Mouse (Mus musculus) splenic B cell, adult 2 months (primary cell): Measurements from ENCODE around the gene Olfr145.
A peak's percentile ranks its signal among the peaks of the same experiment; 100 is the strongest.

ENCODE experiments used
- DNase-seq: peaks from one replicate; pipeline ENCODE4 v3.0.0-alpha.2; 2011; ENCODE audit warnings: low read depth, low spot score
- H3K27me3 ChIP-seq: 2 replicates; pipeline ENCODE4 v1.6.1; 2012; ENCODE audit warnings: mild to moderate bottlenecking, low read length, moderate library complexity, mixed read lengths; ENCODE audit not compliant: control insufficient read depth, poor library complexity, insufficient read depth, severe bottlenecking
- H3K36me3 ChIP-seq: 2 replicates; pipeline ENCODE4 v1.6.1; 2012; ENCODE audit warnings: mild to moderate bottlenecking, low read length, moderate library complexity, mixed read lengths; ENCODE audit not compliant: control insufficient read depth, poor library complexity, insufficient read depth, severe bottlenecking

The Olfr145 gene

GRCm38 (mm10) chr9:37896661-37897060, at the start of gene Olfr145:
Gene Olfr145 (plus strand): TSS chr9:37896724.
- DNase-seq: no peak
- Histone ChIP-seq H3K36me3 (no peaks in the 10 kb centered on the region), H3K27me3 (no peaks in the 10 kb centered on the region)

GRCm38 (mm10) chr9:37849267-37849666, 47.3 kb upstream of the Olfr145 start:
- no peak for DNase-seq
- Histone ChIP-seq H3K36me3 (no peaks in the 10 kb centered on the region), H3K27me3 (no peaks in the 10 kb centered on the region)

- no peak for DNase-seq
- H3K27me3 ChIP-seq: no peaks in the 10 kb centered on the region
- H3K36me3 ChIP-seq: no peaks in the 10 kb centered on the region
These were observed 42.6 kb upstream of the Olfr145 start, which contains the start of gene Olfr877 for GRCm38 (mm10) chr9:37853969-37854368. Gene Olfr877 (plus strand): TSS chr9:37854269.

- H3K27me3 ChIP-seq: no peaks in the 10 kb centered on the region
- no peaks in the 10 kb centered on the region for H3K36me3 ChIP-seq
- no peak for DNase-seq
These were observed 33.2 kb upstream of the Olfr145 start for GRCm38 (mm10) chr9:37863325-37863724.

GRCm38 (mm10) chr9:37870246-37870645, 26.3 kb upstream of the Olfr145 start:
- H3K36me3 ChIP-seq: no peaks in the 10 kb centered on the region
- H3K27me3 ChIP-seq: no peaks in the 10 kb centered on the region
- no peak for DNase-seq

- Histone ChIP-seq H3K27me3 (no peaks in the 10 kb centered on the region), H3K36me3 (no peaks in the 10 kb centered on the region)
- no peak for DNase-seq
These were observed 25.4 kb upstream of the Olfr145 start for GRCm38 (mm10) chr9:37871097-37871496.

GRCm38 (mm10) chr9:37871536-37871935, 25.0 kb upstream of the Olfr145 start:
- no peak for DNase-seq
- Histone ChIP-seq H3K27me3 (no peaks in the 10 kb centered on the region), H3K36me3 (no peaks in the 10 kb centered on the region)

- Histone ChIP-seq H3K27me3 (no peaks in the 10 kb centered on the region), H3K36me3 (no peaks in the 10 kb centered on the region)
- DNase-seq: no peak
These were observed 5.6 kb upstream of the Olfr145 start for GRCm38 (mm10) chr9:37890960-37891359.

GRCm38 (mm10) chr9:37905555-37905954, 9.0 kb downstream of the Olfr145 start:
- no peaks in the 10 kb centered on the region for H3K36me3 ChIP-seq
- no peaks in the 10 kb centered on the region for H3K27me3 ChIP-seq
- DNase-seq: no peak

- no peaks in the 10 kb centered on the region for H3K27me3 ChIP-seq
- no peak for DNase-seq
- no peaks in the 10 kb centered on the region for H3K36me3 ChIP-seq
These were observed 21.0 kb downstream of the Olfr145 start, which contains the start of gene Olfr878 for GRCm38 (mm10) chr9:37917540-37917939. Gene Olfr878 (plus strand): TSS chr9:37917840.

- no peak for DNase-seq
- Histone ChIP-seq H3K27me3 (no peaks in the 10 kb centered on the region), H3K36me3 (no peaks in the 10 kb centered on the region)
These were observed 21.5 kb downstream of the Olfr145 start for GRCm38 (mm10) chr9:37918018-37918417.

- DNase-seq: no peak
- Histone ChIP-seq H3K27me3 (no peaks in the 10 kb centered on the region), H3K36me3 (no peaks in the 10 kb centered on the region)
These were observed 27.7 kb downstream of the Olfr145 start for GRCm38 (mm10) chr9:37924194-37924593.

- DNase-seq: no peak
- Histone ChIP-seq H3K27me3 (no peaks in the 10 kb centered on the region), H3K36me3 (no peaks in the 10 kb centered on the region)
These were observed 28.9 kb downstream of the Olfr145 start for GRCm38 (mm10) chr9:37925445-37925844.

GRCm38 (mm10) chr9:37926019-37927013, 29.8 kb downstream of the Olfr145 start:
- Histone ChIP-seq H3K36me3 (no peaks in the 10 kb centered on the region), H3K27me3 (no peaks in the 10 kb centered on the region)
- DNase-seq: no peak

- DNase-seq: peak; percentile 45
- Histone ChIP-seq H3K27me3 (no peaks in the 10 kb centered on the region), H3K36me3 (no peaks in the 10 kb centered on the region)
These were observed 36.0 kb downstream of the Olfr145 start for GRCm38 (mm10) chr9:37932519-37932918.
